Mouse (Mus musculus): ENCODE results near the gene Hadhb. TPM values are rescaled to one million over a fixed set of nuclear protein-coding genes. Genes with fewer than 3 reads are reported as not detected.

Hadhb gene
- polyA plus RNA-seq, 1 experiment from 2014 or later, result 107 TPM

DNA sequence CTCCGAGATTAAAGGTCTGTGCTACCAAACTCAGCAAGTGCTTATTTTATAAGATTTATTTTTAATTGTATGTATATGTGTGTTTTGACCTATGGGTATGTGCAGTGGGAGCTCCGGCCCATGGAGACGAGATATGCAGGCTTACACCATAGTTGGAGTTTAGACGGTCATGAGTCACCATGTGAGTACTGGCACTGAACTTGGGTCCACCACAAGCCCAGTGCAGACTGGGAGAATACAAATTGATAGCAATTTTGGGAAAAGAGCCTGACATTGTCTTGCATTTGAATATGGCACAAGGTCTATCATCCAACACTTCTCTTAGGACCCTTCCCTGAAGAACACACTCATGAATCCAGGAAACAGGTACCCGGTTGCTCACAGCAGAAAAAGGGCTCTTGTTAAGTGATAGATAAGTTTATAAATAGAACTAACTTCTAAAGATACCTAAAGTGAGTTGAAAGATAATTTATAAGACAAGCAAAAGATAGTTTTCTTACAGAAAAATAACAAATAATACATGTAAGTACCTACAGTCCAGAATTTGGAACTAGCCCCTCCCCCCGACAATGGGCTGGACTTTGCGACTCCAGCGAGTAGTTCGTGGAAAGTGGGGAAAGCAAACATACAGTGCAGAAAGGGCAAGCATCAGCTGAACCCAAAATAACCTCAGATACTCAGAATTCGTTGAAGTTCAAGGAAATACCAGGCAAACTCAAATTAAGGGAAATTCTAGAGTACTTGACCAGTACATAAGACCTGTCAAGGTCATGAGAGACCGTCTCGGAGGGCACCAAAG, 32.8 kb downstream of the Hadhb start:
- Histone ChIP-seq H3K9me3 (ENCODE audit: low read length) (no peaks in the 10 kb centered on the region), H3K9ac (replicated peaks; ENCODE audit: low read depth) (no peak overlapping the region), H3K27ac (ENCODE audit: low read length) (no peak overlapping the region), H3K4me2 (replicated peaks; ENCODE audit: low read depth, low read length) (no peak overlapping the region), H3K27me3 (replicated peaks; ENCODE audit: insufficient read depth, low read length) (no peaks in the 10 kb centered on the region), H3K36me3 (ENCODE audit: insufficient read depth, low read length) (peaks cover 9% of the 10 kb centered on the region; the same call in 1 of the 2 replicates), H3K4me3 (ENCODE audit: low read depth, low read length) (no peak overlapping the region), H3K4me1 (ENCODE audit: insufficient read depth, low read depth, low read length) (no peaks in the 10 kb centered on the region)
- 83% methylated on average over 12 of the region's 12 CpGs for WGBS
- DNase-seq (ENCODE audit: low spot score), result no peak
- no peak for TF ChIP-seq CTCF (IDR thresholded peaks at IDR 0.05)
- no peak for TF ChIP-seq EP300 (IDR thresholded peaks at IDR 0.05)
- ATAC-seq, result no peak

DNA sequence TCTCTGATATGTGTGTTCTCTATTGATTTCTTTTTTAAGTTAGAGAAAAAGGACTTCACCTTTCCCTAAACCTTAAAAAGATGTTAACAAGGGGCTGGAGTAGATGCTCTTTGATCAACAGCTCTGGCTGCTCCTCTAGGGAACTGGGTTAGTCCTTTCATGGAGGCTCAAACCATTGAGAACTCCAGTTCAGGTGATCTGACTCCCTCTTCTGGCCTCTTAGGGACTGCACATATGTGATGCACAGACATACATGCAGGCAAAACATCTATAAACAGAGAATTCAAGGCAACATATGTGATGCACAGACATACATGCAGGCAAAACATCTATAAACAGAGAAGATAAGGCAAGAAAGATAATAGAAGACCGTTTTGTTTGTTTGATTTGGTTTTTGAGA, 37.4 kb downstream of the Hadhb start:
- no peak overlapping the region for H3K27ac ChIP-seq (ENCODE audit: low read length)
- no peaks in the 10 kb centered on the region for H3K4me1 ChIP-seq (ENCODE audit: insufficient read depth, low read depth, low read length)
- no peaks in the 10 kb centered on the region for H3K27me3 ChIP-seq (replicated peaks; ENCODE audit: insufficient read depth, low read length)
- H3K36me3 ChIP-seq (ENCODE audit: insufficient read depth, low read length), result peaks cover 5% of the 10 kb centered on the region; the same call in 1 of the 2 replicates
- DNase-seq (ENCODE audit: low spot score), result no peak
- no peaks in the 10 kb centered on the region for H3K9me3 ChIP-seq (ENCODE audit: low read length)
- WGBS, result 67% methylated on average over 1 of the region's 1 CpGs
- H3K4me2 ChIP-seq (replicated peaks; ENCODE audit: low read depth, low read length), result no peak overlapping the region
- TF ChIP-seq CTCF (IDR thresholded peaks at IDR 0.05) (peak; percentile 52), EP300 (IDR thresholded peaks at IDR 0.05) (no peak)
- H3K9ac ChIP-seq (replicated peaks; ENCODE audit: low read depth), result no peak overlapping the region
- H3K4me3 ChIP-seq (ENCODE audit: low read depth, low read length), result no peak overlapping the region
- no peak for ATAC-seq

DNA sequence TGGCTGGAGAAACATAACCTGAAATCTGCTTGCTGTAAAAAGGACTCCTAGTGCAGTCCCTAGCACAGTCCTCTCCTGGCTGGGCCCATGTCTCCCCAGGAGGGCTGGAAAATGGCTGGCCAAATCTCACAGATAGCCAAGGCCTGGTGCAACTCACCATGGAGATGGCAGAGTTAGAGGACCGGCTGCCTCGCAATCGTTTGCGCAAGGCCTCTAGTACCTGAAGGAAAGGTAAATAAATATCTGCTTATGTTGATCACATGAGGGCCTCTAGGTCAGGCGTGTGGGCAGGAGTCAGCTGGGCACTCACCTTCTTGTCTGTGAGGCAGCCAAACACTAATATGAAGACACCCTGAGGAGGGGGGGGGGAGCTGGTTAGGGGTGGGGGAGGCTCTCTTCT, 40.3 kb downstream of the Hadhb start:
- no peak for TF ChIP-seq CTCF (IDR thresholded peaks at IDR 0.05)
- TF ChIP-seq EP300 (IDR thresholded peaks at IDR 0.05), result no peak
- Histone ChIP-seq H3K36me3 (ENCODE audit: insufficient read depth, low read length) (no peaks in the 10 kb centered on the region), H3K9ac (replicated peaks; ENCODE audit: low read depth) (no peak overlapping the region), H3K4me1 (ENCODE audit: insufficient read depth, low read depth, low read length) (no peaks in the 10 kb centered on the region), H3K27me3 (replicated peaks; ENCODE audit: insufficient read depth, low read length) (no peaks in the 10 kb centered on the region), H3K9me3 (ENCODE audit: low read length) (no peaks in the 10 kb centered on the region), H3K4me2 (replicated peaks; ENCODE audit: low read depth, low read length) (no peak overlapping the region), H3K27ac (ENCODE audit: low read length) (no peak overlapping the region), H3K4me3 (ENCODE audit: low read depth, low read length) (no peak overlapping the region)
- peak; percentile 28; the same call in 1 of the 2 replicates for ATAC-seq
- 58% methylated on average over 5 of the region's 5 CpGs for WGBS
- no peak for DNase-seq (ENCODE audit: low spot score)

DNA sequence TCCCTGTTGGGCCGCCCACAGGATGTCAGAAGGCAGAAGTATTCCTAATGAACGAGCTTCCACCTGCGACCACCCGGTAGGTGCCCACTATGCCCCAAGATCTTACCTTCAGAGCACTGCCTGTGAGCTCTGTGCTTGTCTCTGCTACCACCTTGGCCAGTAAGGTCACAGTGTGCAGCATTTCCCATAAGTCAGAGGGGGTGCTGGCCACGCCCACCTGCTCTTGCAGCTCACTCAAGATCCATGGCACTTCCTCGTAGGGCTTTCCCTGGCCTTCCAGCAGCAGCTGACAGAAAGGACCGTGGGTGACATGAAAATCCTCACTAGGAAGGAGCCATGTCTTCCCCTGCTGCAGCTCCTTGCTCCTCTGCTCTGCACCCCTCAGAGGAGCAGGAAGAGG, 43.2 kb downstream of the Hadhb start:
- TF ChIP-seq CTCF (IDR thresholded peaks at IDR 0.05) (no peak), EP300 (IDR thresholded peaks at IDR 0.05) (no peak)
- no peak overlapping the region for H3K4me3 ChIP-seq (ENCODE audit: low read depth, low read length)
- ATAC-seq (no peak), DNase-seq (ENCODE audit: low spot score) (peak; percentile 32)
- no peaks in the 10 kb centered on the region for H3K27me3 ChIP-seq (replicated peaks; ENCODE audit: insufficient read depth, low read length)
- H3K9me3 ChIP-seq (ENCODE audit: low read length), result no peaks in the 10 kb centered on the region
- 59% methylated on average over 7 of the region's 7 CpGs for WGBS
- no peaks in the 10 kb centered on the region for H3K36me3 ChIP-seq (ENCODE audit: insufficient read depth, low read length)
- no peak overlapping the region for H3K4me2 ChIP-seq (replicated peaks; ENCODE audit: low read depth, low read length)
- no peak overlapping the region for H3K27ac ChIP-seq (ENCODE audit: low read length)
- no peaks in the 10 kb centered on the region for H3K4me1 ChIP-seq (ENCODE audit: insufficient read depth, low read depth, low read length)
- no peak overlapping the region for H3K9ac ChIP-seq (replicated peaks; ENCODE audit: low read depth)

DNA sequence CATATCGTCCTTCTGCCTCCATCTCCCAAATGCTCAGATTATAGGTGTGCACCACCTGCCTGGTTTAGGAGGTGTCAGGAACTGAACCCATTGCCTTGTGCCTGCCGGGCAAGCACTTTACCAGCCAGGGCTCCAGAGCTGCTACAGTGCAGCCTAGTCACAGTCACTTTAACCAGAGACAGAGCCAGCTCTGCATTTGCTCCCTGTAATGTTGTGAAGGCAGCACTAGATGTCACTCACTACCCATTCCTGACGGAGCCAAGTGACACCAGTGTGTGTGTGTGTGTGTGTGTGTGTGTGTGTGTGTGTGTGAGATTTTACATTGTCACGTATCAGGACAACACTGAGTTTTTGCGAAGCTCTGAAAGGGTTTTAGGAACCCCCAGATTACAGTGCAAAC, 46.5 kb downstream of the Hadhb start:
- Histone ChIP-seq H3K4me1 (ENCODE audit: insufficient read depth, low read depth, low read length) (no peaks in the 10 kb centered on the region), H3K9me3 (ENCODE audit: low read length) (no peaks in the 10 kb centered on the region), H3K27ac (ENCODE audit: low read length) (no peak overlapping the region), H3K27me3 (replicated peaks; ENCODE audit: insufficient read depth, low read length) (no peaks in the 10 kb centered on the region), H3K4me2 (replicated peaks; ENCODE audit: low read depth, low read length) (no peak overlapping the region), H3K36me3 (ENCODE audit: insufficient read depth, low read length) (no peaks in the 10 kb centered on the region), H3K9ac (replicated peaks; ENCODE audit: low read depth) (no peak overlapping the region), H3K4me3 (ENCODE audit: low read depth, low read length) (no peak overlapping the region)
- DNase-seq (ENCODE audit: low spot score) (peak; percentile 72), ATAC-seq (peak; percentile 56)
- WGBS, result 35% methylated on average over 5 of the region's 5 CpGs
- TF ChIP-seq CTCF (IDR thresholded peaks at IDR 0.05), result peak; percentile 89
- no peak for TF ChIP-seq EP300 (IDR thresholded peaks at IDR 0.05)

DNA sequence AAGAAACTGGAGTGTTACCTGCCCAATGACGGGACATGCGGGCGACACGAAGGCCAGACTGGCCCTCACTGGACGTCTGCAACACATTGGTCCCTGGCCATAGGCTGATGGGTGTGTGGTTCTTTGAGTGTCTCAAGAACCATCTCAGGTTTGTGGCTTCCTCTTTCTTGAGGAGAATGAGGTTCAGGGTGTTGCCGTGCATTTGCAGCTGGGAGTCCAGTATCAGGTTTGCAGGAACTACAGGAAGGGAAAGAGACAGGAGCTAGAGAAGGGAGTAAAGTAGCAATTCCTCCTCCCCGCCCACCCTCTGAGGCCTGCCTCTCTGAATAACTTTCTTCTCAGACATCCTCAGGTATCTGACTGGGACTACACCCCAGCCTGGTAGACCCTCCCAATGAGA, 47.2 kb downstream of the Hadhb start:
- H3K27ac ChIP-seq (ENCODE audit: low read length), result no peak overlapping the region
- H3K9me3 ChIP-seq (ENCODE audit: low read length), result no peaks in the 10 kb centered on the region
- no peak for DNase-seq (ENCODE audit: low spot score)
- no peak overlapping the region for H3K4me2 ChIP-seq (replicated peaks; ENCODE audit: low read depth, low read length)
- no peaks in the 10 kb centered on the region for H3K27me3 ChIP-seq (replicated peaks; ENCODE audit: insufficient read depth, low read length)
- H3K36me3 ChIP-seq (ENCODE audit: insufficient read depth, low read length), result no peaks in the 10 kb centered on the region
- 82% methylated on average over 7 of the region's 7 CpGs for WGBS
- no peak overlapping the region for H3K9ac ChIP-seq (replicated peaks; ENCODE audit: low read depth)
- no peaks in the 10 kb centered on the region for H3K4me1 ChIP-seq (ENCODE audit: insufficient read depth, low read depth, low read length)
- ATAC-seq, result no peak
- no peak overlapping the region for H3K4me3 ChIP-seq (ENCODE audit: low read depth, low read length)
- TF ChIP-seq CTCF (IDR thresholded peaks at IDR 0.05) (no peak), EP300 (IDR thresholded peaks at IDR 0.05) (no peak)
